Mouse (Mus musculus): ENCODE results near the gene Fmo5. TPM values are rescaled to one million over a fixed set of nuclear protein-coding genes. Genes with fewer than 3 reads are reported as not detected.

Gene Fmo5
- polyA plus RNA-seq, 1 experiment from 2014 or later = 67.6 TPM

GRCm38 (mm10) chr3:97690590-97690989 is 62.0 kb downstream of the Fmo5 start:
- Histone ChIP-seq H3K36me3 (replicated peaks; ENCODE audit: insufficient read depth, low read length) (0 out of 2 replicates have a peak, but pooled peaks cover 2% of the 10 kb centered on the region), H3K4me3 (ENCODE audit: low read depth, low read length) (no peak overlapping the region), H3K4me1 (ENCODE audit: insufficient read depth) (no peaks in the 10 kb centered on the region), H3K4me2 (ENCODE audit: low read depth, low read length) (no peak overlapping the region), H3K9me3 (ENCODE audit: low read length) (no peaks in the 10 kb centered on the region), H3K9ac (replicated peaks) (no peak overlapping the region), H3K27me3 (ENCODE audit: insufficient read depth, low read length) (no peaks in the 10 kb centered on the region), H3K27ac (ENCODE audit: low read depth) (no peak overlapping the region)
- ATAC-seq = no peak
- no peak for TF ChIP-seq EP300 (IDR thresholded peaks at IDR 0.05; ENCODE audit: low read depth)
- WGBS (ENCODE audit: insufficient replicate concordance) = 76% methylated on average over 7 of the region's 7 CpGs
- DNase-seq = no peak

GRCm38 (mm10) chr3:97691443-97692017 is 62.9 kb downstream of the Fmo5 start:
- Histone ChIP-seq H3K4me3 (ENCODE audit: low read depth, low read length) (no peak overlapping the region), H3K9ac (replicated peaks) (no peak overlapping the region), H3K27me3 (ENCODE audit: insufficient read depth, low read length) (no peaks in the 10 kb centered on the region), H3K9me3 (ENCODE audit: low read length) (no peaks in the 10 kb centered on the region), H3K4me1 (ENCODE audit: insufficient read depth) (no peaks in the 10 kb centered on the region), H3K27ac (ENCODE audit: low read depth) (no peak overlapping the region), H3K36me3 (replicated peaks; ENCODE audit: insufficient read depth, low read length) (0 out of 2 replicates have a peak, but pooled peaks cover 5% of the 10 kb centered on the region), H3K4me2 (ENCODE audit: low read depth, low read length) (no peak overlapping the region)
- no peak for DNase-seq
- 66% methylated on average over 12 of the region's 12 CpGs for WGBS (ENCODE audit: insufficient replicate concordance)
- TF ChIP-seq EP300 (IDR thresholded peaks at IDR 0.05; ENCODE audit: low read depth) = no peak
- no peak for TF ChIP-seq CTCF (IDR thresholded peaks at IDR 0.05; ENCODE audit: low read depth)
- no peak for ATAC-seq

- no peak overlapping the region for H3K9ac ChIP-seq (replicated peaks)
- H3K4me3 ChIP-seq (ENCODE audit: low read depth, low read length) = no peak overlapping the region
- no peak overlapping the region for H3K4me2 ChIP-seq (ENCODE audit: low read depth, low read length)
- WGBS (ENCODE audit: insufficient replicate concordance) = 69% methylated on average over 6 of the region's 6 CpGs
- ATAC-seq (no peak), DNase-seq (no peak)
- no peak for TF ChIP-seq CTCF (IDR thresholded peaks at IDR 0.05; ENCODE audit: low read depth)
- no peaks in the 10 kb centered on the region for H3K4me1 ChIP-seq (ENCODE audit: insufficient read depth)
- 0 out of 2 replicates have a peak, but pooled peaks cover 5% of the 10 kb centered on the region for H3K36me3 ChIP-seq (replicated peaks; ENCODE audit: insufficient read depth, low read length)
- no peaks in the 10 kb centered on the region for H3K9me3 ChIP-seq (ENCODE audit: low read length)
- H3K27ac ChIP-seq (ENCODE audit: low read depth) = no peak overlapping the region
- no peaks in the 10 kb centered on the region for H3K27me3 ChIP-seq (ENCODE audit: insufficient read depth, low read length)
Measured at GRCm38 (mm10) chr3:97693806-97694205, 65.2 kb downstream of the Fmo5 start.

- Histone ChIP-seq H3K36me3 (replicated peaks; ENCODE audit: insufficient read depth, low read length) (peaks cover 5% of the 10 kb centered on the region; the same call in 1 of the 2 replicates), H3K9me3 (ENCODE audit: low read length) (no peaks in the 10 kb centered on the region), H3K4me3 (ENCODE audit: low read depth, low read length) (no peak overlapping the region), H3K4me2 (ENCODE audit: low read depth, low read length) (no peak overlapping the region), H3K27me3 (ENCODE audit: insufficient read depth, low read length) (no peaks in the 10 kb centered on the region), H3K4me1 (ENCODE audit: insufficient read depth) (no peaks in the 10 kb centered on the region), H3K27ac (ENCODE audit: low read depth) (no peak overlapping the region), H3K9ac (replicated peaks) (no peak overlapping the region)
- DNase-seq (no peak), ATAC-seq (no peak)
- TF ChIP-seq CTCF (IDR thresholded peaks at IDR 0.05; ENCODE audit: low read depth) (no peak), EP300 (IDR thresholded peaks at IDR 0.05; ENCODE audit: low read depth) (no peak)
- WGBS (ENCODE audit: insufficient replicate concordance) = 73% methylated on average over 9 of the region's 9 CpGs
Measured at GRCm38 (mm10) chr3:97696866-97697265, 68.3 kb downstream of the Fmo5 start.

GRCm38 (mm10) chr3:97697291-97697690 is 68.7 kb downstream of the Fmo5 start:
- no peak overlapping the region for H3K27ac ChIP-seq (ENCODE audit: low read depth)
- H3K4me3 ChIP-seq (ENCODE audit: low read depth, low read length) = no peak overlapping the region
- no peaks in the 10 kb centered on the region for H3K27me3 ChIP-seq (ENCODE audit: insufficient read depth, low read length)
- no peaks in the 10 kb centered on the region for H3K4me1 ChIP-seq (ENCODE audit: insufficient read depth)
- no peak overlapping the region for H3K9ac ChIP-seq (replicated peaks)
- ATAC-seq = no peak
- 66% methylated on average over 9 of the region's 9 CpGs for WGBS (ENCODE audit: insufficient replicate concordance)
- TF ChIP-seq EP300 (IDR thresholded peaks at IDR 0.05; ENCODE audit: low read depth) (no peak), CTCF (IDR thresholded peaks at IDR 0.05; ENCODE audit: low read depth) (no peak)
- H3K9me3 ChIP-seq (ENCODE audit: low read length) = no peaks in the 10 kb centered on the region
- no peak overlapping the region for H3K4me2 ChIP-seq (ENCODE audit: low read depth, low read length)
- H3K36me3 ChIP-seq (replicated peaks; ENCODE audit: insufficient read depth, low read length) = peaks cover 5% of the 10 kb centered on the region; the same call in 1 of the 2 replicates
- DNase-seq = no peak

- WGBS (ENCODE audit: insufficient replicate concordance) = 73% methylated on average over 3 of the region's 3 CpGs
- no peak overlapping the region for H3K4me3 ChIP-seq (ENCODE audit: low read depth, low read length)
- no peak for ATAC-seq
- no peak overlapping the region for H3K9ac ChIP-seq (replicated peaks)
- H3K27me3 ChIP-seq (ENCODE audit: insufficient read depth, low read length) = no peaks in the 10 kb centered on the region
- peaks cover 5% of the 10 kb centered on the region; the same call in 1 of the 2 replicates for H3K36me3 ChIP-seq (replicated peaks; ENCODE audit: insufficient read depth, low read length)
- TF ChIP-seq CTCF (IDR thresholded peaks at IDR 0.05; ENCODE audit: low read depth) = no peak
- TF ChIP-seq EP300 (IDR thresholded peaks at IDR 0.05; ENCODE audit: low read depth) = no peak
- no peak overlapping the region for H3K27ac ChIP-seq (ENCODE audit: low read depth)
- H3K4me1 ChIP-seq (ENCODE audit: insufficient read depth) = no peaks in the 10 kb centered on the region
- H3K9me3 ChIP-seq (ENCODE audit: low read length) = no peaks in the 10 kb centered on the region
- DNase-seq = no peak
- H3K4me2 ChIP-seq (ENCODE audit: low read depth, low read length) = no peak overlapping the region
Measured at GRCm38 (mm10) chr3:97699061-97699460, 70.5 kb downstream of the Fmo5 start.

Data from liver, postnatal 0 days (tissue).